Mouse (Mus musculus) central nervous system, embryonic 14 days (tissue): Measurements from ENCODE around the gene Gm17720. TPM values are rescaled to one million over a fixed set of nuclear protein-coding genes. Genes with fewer than 3 reads are reported as not detected.

Source experiments
- polyA plus RNA-seq: library from polyadenylated mRNA; depleted of rRNA; stranded (reverse); fragments of >200 nt; gene quantifications from 2 replicates; pipeline ENCODE4 v1.2.3, GENCODE M21; 2012; rRNA removed

Gm17720 gene
- polyA plus RNA-seq = not detected in 2 replicates

GRCm38 (mm10) chr8:110102653-110103052 lies at the start of gene Gm17720:
Gm17720 (minus strand) TSS chr8:110102753.

GRCm38 (mm10) chr8:110100907-110101306 lies 1.6 kb downstream of the Gm17720 start, which contains the start of gene Gm21964:
Gm21964 (plus strand) TSS chr8:110101207.

GRCm38 (mm10) chr8:110079282-110080221 lies 23.0 kb downstream of the Gm17720 start, which contains the start of gene Zfp612:
Zfp612 (plus strand) TSS chr8:110079746.

GRCm38 (mm10) chr8:110039659-110040058 lies 62.9 kb downstream of the Gm17720 start, which contains the start of gene Chst4:
Chst4 (minus strand) TSS chr8:110039740.

Other genes with a start within 250 kb of the Gm17720 start
- gene Phlpp2, start 234.2 kb downstream of the Gm17720 start, polyA plus RNA-seq = 14.4 TPM in 2 replicates
- 0.53 and 0.75 TPM in 2 replicates for gene Marveld3, start 140.6 kb downstream of the Gm17720 start, polyA plus RNA-seq
- gene Tat, start 112.3 kb downstream of the Gm17720 start, polyA plus RNA-seq = 0.02 and 0.04 TPM in 2 replicates
- gene Chst4, start 63.0 kb downstream of the Gm17720 start, polyA plus RNA-seq = not detected in 2 replicates
- gene Zfp612, start 23.0 kb downstream of the Gm17720 start, polyA plus RNA-seq = 12.3 and 12.9 TPM in 2 replicates
- gene Gm21964, start 1.5 kb downstream of the Gm17720 start, polyA plus RNA-seq = not detected in 2 replicates
- gene Calb2, start 65.5 kb upstream of the Gm17720 start, polyA plus RNA-seq = 34.0 and 35.5 TPM in 2 replicates
- 10.7 and 11.5 TPM in 2 replicates for gene Cmtr2, start 112.9 kb upstream of the Gm17720 start, polyA plus RNA-seq
- gene Hydin, start 164.2 kb upstream of the Gm17720 start, polyA plus RNA-seq = 0.20 and 0.32 TPM in 2 replicates